Mouse (Mus musculus): Measurements from ENCODE around the gene Hspb7. TPM values are rescaled to one million over a fixed set of nuclear protein-coding genes. Genes with fewer than 3 reads are reported as not detected.

The Hspb7 gene
- 186 and 208 TPM in 2 replicates for polyA plus RNA-seq (2016; fragmentation: Nextera tagmentation; extraction: Ambion mirVana)

- Histone ChIP-seq H3K4me1 (replicated peaks) (peaks cover 42% of the 10 kb centered on the region), H3K9me3 (replicated peaks) (no peaks in the 10 kb centered on the region), H3K36me3 (peaks cover 2% of the 10 kb centered on the region; the same call in 1 of the 2 replicates), H3K4me2 (peak within 1 kb of the TSS; percentile 89), H3K4me3 (peak within 1 kb of the TSS; percentile 57), H3K9ac (peak within 1 kb of the TSS; percentile 87), H3K27me3 (replicated peaks) (no peaks in the 10 kb centered on the region), H3K27ac (ENCODE audit: poor library complexity, severe bottlenecking) (peak within 1 kb of the TSS; percentile 99)
- WGBS = 35% methylated on average over 9 of the region's 9 CpGs
- ATAC-seq (ENCODE audit: insufficient number of reproducible peaks, low FRiP score) = no peak
Observed at GRCm38 (mm10) chr4:141420192-141420829, at the start of gene Hspb7. Hspb7 (plus strand) TSS chr4:141420779.

GRCm38 (mm10) chr4:141372426-141372825 lies 48.2 kb upstream of the Hspb7 start:
- Histone ChIP-seq H3K27me3 (replicated peaks) (peaks cover 35% of the 10 kb centered on the region), H3K36me3 (no peaks in the 10 kb centered on the region), H3K27ac (ENCODE audit: poor library complexity, severe bottlenecking) (no peak overlapping the region), H3K9ac (no peak overlapping the region), H3K4me3 (no peak overlapping the region), H3K4me2 (no peak overlapping the region), H3K4me1 (replicated peaks) (peaks cover 12% of the 10 kb centered on the region), H3K9me3 (replicated peaks) (no peaks in the 10 kb centered on the region)
- no peak for ATAC-seq (ENCODE audit: insufficient number of reproducible peaks, low FRiP score)
- WGBS = 87% methylated on average over 5 of the region's 5 CpGs

GRCm38 (mm10) chr4:141379674-141380073 lies 40.9 kb upstream of the Hspb7 start:
- Histone ChIP-seq H3K4me2 (no peak overlapping the region), H3K4me1 (replicated peaks) (peaks cover 20% of the 10 kb centered on the region), H3K9ac (no peak overlapping the region), H3K27me3 (replicated peaks) (peaks cover 54% of the 10 kb centered on the region), H3K27ac (ENCODE audit: poor library complexity, severe bottlenecking) (no peak overlapping the region), H3K4me3 (no peak overlapping the region), H3K9me3 (replicated peaks) (no peaks in the 10 kb centered on the region), H3K36me3 (no peaks in the 10 kb centered on the region)
- 74% methylated on average over 8 of the region's 8 CpGs for WGBS
- ATAC-seq (ENCODE audit: insufficient number of reproducible peaks, low FRiP score) = no peak

GRCm38 (mm10) chr4:141382406-141382805 lies 38.2 kb upstream of the Hspb7 start:
- peak overlapping the region; percentile 51; the same call in 1 of the 2 replicates for H3K9ac ChIP-seq
- H3K27me3 ChIP-seq (replicated peaks) = peaks cover 60% of the 10 kb centered on the region
- H3K4me2 ChIP-seq = peak overlapping the region; percentile 80
- 1% methylated on average over 25 of the region's 25 CpGs for whole genome bisulfite sequencing
- H3K9me3 ChIP-seq (replicated peaks) = no peaks in the 10 kb centered on the region
- H3K4me3 ChIP-seq = peak overlapping the region; percentile 44
- ATAC-seq (ENCODE audit: insufficient number of reproducible peaks, low FRiP score) = no peak
- no peak overlapping the region for H3K27ac ChIP-seq (ENCODE audit: poor library complexity, severe bottlenecking)
- H3K4me1 ChIP-seq (replicated peaks) = peaks cover 26% of the 10 kb centered on the region
- no peaks in the 10 kb centered on the region for H3K36me3 ChIP-seq

GRCm38 (mm10) chr4:141385275-141385674 lies 35.3 kb upstream of the Hspb7 start:
- 0% methylated on average over 6 of the region's 7 CpGs for whole genome bisulfite sequencing
- no peak overlapping the region for H3K9ac ChIP-seq
- no peak overlapping the region for H3K4me3 ChIP-seq
- ATAC-seq (ENCODE audit: insufficient number of reproducible peaks, low FRiP score) = peak; percentile 8; the same call in 1 of the 2 replicates
- H3K27ac ChIP-seq (ENCODE audit: poor library complexity, severe bottlenecking) = no peak overlapping the region
- peaks cover 54% of the 10 kb centered on the region for H3K27me3 ChIP-seq (replicated peaks)
- peaks cover 29% of the 10 kb centered on the region for H3K4me1 ChIP-seq (replicated peaks)
- no peaks in the 10 kb centered on the region for H3K9me3 ChIP-seq (replicated peaks)
- H3K4me2 ChIP-seq = no peak overlapping the region
- no peaks in the 10 kb centered on the region for H3K36me3 ChIP-seq

- H3K36me3 ChIP-seq = no peaks in the 10 kb centered on the region
- H3K9me3 ChIP-seq (replicated peaks) = no peaks in the 10 kb centered on the region
- no peak overlapping the region for H3K27ac ChIP-seq (ENCODE audit: poor library complexity, severe bottlenecking)
- peaks cover 29% of the 10 kb centered on the region for H3K4me1 ChIP-seq (replicated peaks)
- H3K4me2 ChIP-seq = no peak overlapping the region
- peaks cover 47% of the 10 kb centered on the region for H3K27me3 ChIP-seq (replicated peaks)
- no peak overlapping the region for H3K9ac ChIP-seq
- 69% methylated on average over 7 of the region's 7 CpGs for WGBS
- no peak for ATAC-seq (ENCODE audit: insufficient number of reproducible peaks, low FRiP score)
- no peak overlapping the region for H3K4me3 ChIP-seq
Observed at GRCm38 (mm10) chr4:141386150-141386549, 34.4 kb upstream of the Hspb7 start.

GRCm38 (mm10) chr4:141387093-141387784 lies 33.3 kb upstream of the Hspb7 start:
- H3K27me3 ChIP-seq (replicated peaks) = peaks cover 44% of the 10 kb centered on the region
- H3K36me3 ChIP-seq = no peaks in the 10 kb centered on the region
- H3K4me1 ChIP-seq (replicated peaks) = peaks cover 25% of the 10 kb centered on the region
- H3K9ac ChIP-seq = no peak overlapping the region
- no peak overlapping the region for H3K4me3 ChIP-seq
- WGBS = 18% methylated on average over 5 of the region's 5 CpGs
- no peak overlapping the region for H3K27ac ChIP-seq (ENCODE audit: poor library complexity, severe bottlenecking)
- no peaks in the 10 kb centered on the region for H3K9me3 ChIP-seq (replicated peaks)
- no peak overlapping the region for H3K4me2 ChIP-seq
- ATAC-seq (ENCODE audit: insufficient number of reproducible peaks, low FRiP score) = no peak

GRCm38 (mm10) chr4:141387933-141388332 lies 32.6 kb upstream of the Hspb7 start:
- Histone ChIP-seq H3K9ac (no peak overlapping the region), H3K27me3 (replicated peaks) (peaks cover 37% of the 10 kb centered on the region), H3K4me2 (no peak overlapping the region), H3K27ac (ENCODE audit: poor library complexity, severe bottlenecking) (no peak overlapping the region), H3K4me1 (replicated peaks) (peaks cover 18% of the 10 kb centered on the region; the same call in 1 of the 2 replicates), H3K36me3 (no peaks in the 10 kb centered on the region), H3K4me3 (no peak overlapping the region), H3K9me3 (replicated peaks) (no peaks in the 10 kb centered on the region)
- 56% methylated on average over 5 of the region's 5 CpGs for WGBS
- ATAC-seq (ENCODE audit: insufficient number of reproducible peaks, low FRiP score) = no peak

- Histone ChIP-seq H3K4me1 (replicated peaks) (0 out of 2 replicates have a peak, but pooled peaks cover 10% of the 10 kb centered on the region), H3K27ac (ENCODE audit: poor library complexity, severe bottlenecking) (no peak overlapping the region), H3K9me3 (replicated peaks) (no peaks in the 10 kb centered on the region), H3K9ac (no peak overlapping the region), H3K4me2 (no peak overlapping the region), H3K36me3 (no peaks in the 10 kb centered on the region), H3K27me3 (replicated peaks) (peaks cover 25% of the 10 kb centered on the region), H3K4me3 (no peak overlapping the region)
- no peak for ATAC-seq (ENCODE audit: insufficient number of reproducible peaks, low FRiP score)
- WGBS = 60% methylated on average over 18 of the region's 18 CpGs
Observed at GRCm38 (mm10) chr4:141389366-141390150, 31.0 kb upstream of the Hspb7 start.

- H3K4me1 ChIP-seq (replicated peaks) = peaks cover 11% of the 10 kb centered on the region
- ATAC-seq (ENCODE audit: insufficient number of reproducible peaks, low FRiP score) = no peak
- peaks cover 33% of the 10 kb centered on the region for H3K27me3 ChIP-seq (replicated peaks)
- no peak overlapping the region for H3K4me3 ChIP-seq
- no peak overlapping the region for H3K4me2 ChIP-seq
- no peaks in the 10 kb centered on the region for H3K9me3 ChIP-seq (replicated peaks)
- 71% methylated on average over 12 of the region's 12 CpGs for WGBS
- no peak overlapping the region for H3K27ac ChIP-seq (ENCODE audit: poor library complexity, severe bottlenecking)
- no peak overlapping the region for H3K9ac ChIP-seq
- H3K36me3 ChIP-seq = no peaks in the 10 kb centered on the region
Observed at GRCm38 (mm10) chr4:141391293-141391692, 29.3 kb upstream of the Hspb7 start.

GRCm38 (mm10) chr4:141394751-141395150 lies 25.8 kb upstream of the Hspb7 start:
- H3K9me3 ChIP-seq (replicated peaks) = no peaks in the 10 kb centered on the region
- H3K4me1 ChIP-seq (replicated peaks) = peaks cover 8% of the 10 kb centered on the region
- peak overlapping the region; percentile 57 for H3K4me2 ChIP-seq
- H3K27me3 ChIP-seq (replicated peaks) = peaks cover 55% of the 10 kb centered on the region
- no peak overlapping the region for H3K27ac ChIP-seq (ENCODE audit: poor library complexity, severe bottlenecking)
- peak overlapping the region; percentile 18; the same call in 1 of the 2 replicates for H3K4me3 ChIP-seq
- no peak overlapping the region for H3K9ac ChIP-seq
- 9% methylated on average over 16 of the region's 16 CpGs for WGBS
- H3K36me3 ChIP-seq = no peaks in the 10 kb centered on the region
- no peak for ATAC-seq (ENCODE audit: insufficient number of reproducible peaks, low FRiP score)

All from heart, embryonic 12.5 days (tissue).